Mouse (Mus musculus): ENCODE data around the gene Lrp5. TPM values are rescaled to one million over a fixed set of nuclear protein-coding genes. Genes with fewer than 3 reads are reported as not detected.

Gene Lrp5
- polyA plus RNA-seq, 1 experiment from 2014 or later: 7.1 TPM

DNA sequence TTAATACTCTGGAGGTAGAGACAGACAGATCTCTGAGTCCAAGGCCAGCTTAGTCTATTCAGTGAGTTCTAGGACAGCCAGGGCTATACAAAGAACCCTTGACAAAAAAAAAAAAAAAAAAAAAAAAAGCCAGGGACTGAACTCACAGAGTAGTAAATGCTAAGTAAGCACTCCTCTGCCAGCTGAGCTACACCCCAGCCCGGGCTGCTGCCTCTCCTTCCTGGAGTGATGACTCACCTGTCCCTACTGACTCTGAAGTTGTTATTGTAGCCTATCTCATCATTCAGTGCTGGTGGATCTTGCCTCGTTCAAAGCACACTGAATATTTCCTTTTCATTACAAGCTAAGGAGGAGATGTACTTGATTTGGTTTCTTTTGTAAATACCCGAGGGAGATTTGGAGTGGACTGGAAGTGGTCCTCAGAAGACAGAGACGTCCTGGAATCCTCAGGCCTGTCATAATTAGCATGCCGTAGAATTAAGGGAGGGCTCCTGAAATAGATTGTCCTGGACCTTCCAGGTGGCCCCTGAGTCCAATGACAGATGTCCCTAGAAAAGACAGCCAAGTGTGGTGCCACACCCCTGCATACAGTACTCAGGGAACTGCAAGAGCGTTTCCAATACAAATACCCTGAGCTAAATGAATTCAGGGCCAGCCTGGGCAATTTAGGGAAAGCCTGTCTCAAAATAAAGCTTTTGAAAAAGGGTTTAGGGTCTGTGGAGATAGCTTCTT is 6.2 kb upstream of the Lrp5 start:
- H3K9ac ChIP-seq: no peak overlapping the region
- H3K27me3 ChIP-seq: no peaks in the 10 kb centered on the region
- H3K4me1 ChIP-seq: peaks cover 6% of the 10 kb centered on the region
- H3K27ac ChIP-seq: no peak overlapping the region
- H3K4me3 ChIP-seq: no peak overlapping the region
- no peak for ATAC-seq (ENCODE audit: insufficient number of reproducible peaks, insufficient read depth, low FRiP score, low TSS enrichment)
- H3K4me2 ChIP-seq (replicated peaks): no peak overlapping the region
- H3K36me3 ChIP-seq: no peaks in the 10 kb centered on the region
- 73% methylated on average over 6 of the region's 6 CpGs for WGBS
- H3K9me3 ChIP-seq: no peaks in the 10 kb centered on the region

DNA sequence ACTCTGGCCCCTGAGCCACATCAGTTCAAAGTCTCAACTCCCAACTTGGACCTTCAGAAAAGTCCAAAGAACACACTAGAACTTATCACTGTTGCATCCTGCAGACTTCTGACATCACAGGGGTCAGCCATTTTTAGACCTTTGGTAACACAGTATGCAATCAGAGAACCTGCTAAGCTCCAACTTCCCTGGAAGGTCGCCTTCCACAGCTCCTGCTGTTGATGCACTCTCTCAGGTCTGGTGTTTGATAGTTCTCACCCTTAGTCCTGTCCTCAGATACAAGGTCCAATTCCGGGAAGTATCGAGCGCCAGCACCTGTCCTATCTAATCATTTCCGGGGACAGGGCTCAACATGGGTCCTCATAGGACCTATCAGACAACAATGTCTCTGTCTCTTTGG is 5.0 kb upstream of the Lrp5 start:
- Histone ChIP-seq H3K4me1 (peaks cover 15% of the 10 kb centered on the region), H3K27me3 (no peaks in the 10 kb centered on the region), H3K4me3 (no peak overlapping the region), H3K27ac (no peak overlapping the region), H3K4me2 (replicated peaks) (no peak overlapping the region), H3K36me3 (no peaks in the 10 kb centered on the region), H3K9ac (no peak overlapping the region), H3K9me3 (no peaks in the 10 kb centered on the region)
- WGBS: 90% methylated on average over 5 of the region's 5 CpGs
- no peak for ATAC-seq (ENCODE audit: insufficient number of reproducible peaks, insufficient read depth, low FRiP score, low TSS enrichment)

GRCm38 (mm10) chr19:3687676-3688171 is 1.4 kb upstream of the Lrp5 start:
- H3K27ac ChIP-seq: 0 out of 2 replicates have a peak overlapping the region, but pooled peaks have one; percentile 46
- no peak overlapping the region; the same call in 1 of the 2 replicates for H3K4me2 ChIP-seq (replicated peaks)
- H3K9ac ChIP-seq: no peak overlapping the region
- no peaks in the 10 kb centered on the region for H3K27me3 ChIP-seq
- ATAC-seq (ENCODE audit: insufficient number of reproducible peaks, insufficient read depth, low FRiP score, low TSS enrichment): peak; percentile 56; the same call in 1 of the 2 replicates
- no peaks in the 10 kb centered on the region for H3K36me3 ChIP-seq
- H3K9me3 ChIP-seq: no peaks in the 10 kb centered on the region
- 14% methylated on average over 5 of the region's 5 CpGs for WGBS
- H3K4me1 ChIP-seq: peaks cover 37% of the 10 kb centered on the region
- H3K4me3 ChIP-seq: no peak overlapping the region

- Histone ChIP-seq H3K4me1 (peaks cover 53% of the 10 kb centered on the region), H3K9ac (peak overlapping the region; percentile 97), H3K9me3 (no peaks in the 10 kb centered on the region), H3K4me3 (peak overlapping the region; percentile 93), H3K4me2 (replicated peaks) (peak overlapping the region; percentile 78), H3K27ac (peak overlapping the region; percentile 84), H3K36me3 (no peaks in the 10 kb centered on the region), H3K27me3 (no peaks in the 10 kb centered on the region)
- no peak for ATAC-seq (ENCODE audit: insufficient number of reproducible peaks, insufficient read depth, low FRiP score, low TSS enrichment)
- WGBS: under 1% methylated on average over 45 of the region's 45 CpGs
Observed at GRCm38 (mm10) chr19:3685611-3686214, 651 bp downstream of the Lrp5 start.

- Histone ChIP-seq H3K4me1 (peaks cover 54% of the 10 kb centered on the region), H3K9ac (peak overlapping the region; percentile 97), H3K4me2 (replicated peaks) (peak overlapping the region; percentile 78), H3K27me3 (no peaks in the 10 kb centered on the region), H3K4me3 (peak overlapping the region; percentile 93), H3K9me3 (no peaks in the 10 kb centered on the region), H3K36me3 (no peaks in the 10 kb centered on the region), H3K27ac (peak overlapping the region; percentile 84)
- 0 out of 2 replicates have a peak, but pooled peaks have one; percentile 17 for ATAC-seq (ENCODE audit: insufficient number of reproducible peaks, insufficient read depth, low FRiP score, low TSS enrichment)
- 4% methylated on average over 11 of the region's 11 CpGs for WGBS
Observed at GRCm38 (mm10) chr19:3684957-3685580, 1.3 kb downstream of the Lrp5 start.

DNA sequence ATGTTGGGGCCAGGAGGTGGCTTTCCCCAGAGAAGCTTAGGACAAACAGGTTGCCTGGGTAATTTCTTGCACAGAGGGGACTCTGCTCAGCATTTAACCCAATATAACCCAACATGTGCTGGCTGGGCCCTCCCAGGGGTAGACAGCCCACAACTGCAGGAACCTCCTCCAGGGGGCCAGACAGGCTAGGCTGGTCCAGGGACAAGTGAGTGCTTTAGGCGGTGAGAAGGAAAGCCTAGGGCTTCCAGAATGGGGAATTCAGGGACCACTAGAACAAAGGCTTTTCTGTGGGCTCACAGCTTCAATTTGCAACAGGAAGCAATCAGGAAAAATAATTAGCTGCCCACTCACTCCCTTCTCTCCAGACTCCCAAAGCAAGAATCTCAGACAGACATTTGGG is 1.9 kb downstream of the Lrp5 start:
- peak overlapping the region; percentile 97; the same call in 1 of the 2 replicates for H3K9ac ChIP-seq
- H3K4me3 ChIP-seq: peak overlapping the region; percentile 93
- peak overlapping the region; percentile 78 for H3K4me2 ChIP-seq (replicated peaks)
- no peak for ATAC-seq (ENCODE audit: insufficient number of reproducible peaks, insufficient read depth, low FRiP score, low TSS enrichment)
- H3K4me1 ChIP-seq: peaks cover 54% of the 10 kb centered on the region
- H3K36me3 ChIP-seq: no peaks in the 10 kb centered on the region
- 12% methylated on average over 1 of the region's 1 CpGs for WGBS
- peak overlapping the region; percentile 84 for H3K27ac ChIP-seq
- no peaks in the 10 kb centered on the region for H3K27me3 ChIP-seq
- no peaks in the 10 kb centered on the region for H3K9me3 ChIP-seq

- Histone ChIP-seq H3K4me3 (no peak overlapping the region), H3K9me3 (no peaks in the 10 kb centered on the region), H3K9ac (no peak overlapping the region), H3K4me2 (replicated peaks) (0 out of 2 replicates have a peak overlapping the region, but pooled peaks have one; percentile 0), H3K27ac (peak overlapping the region; percentile 61), H3K27me3 (no peaks in the 10 kb centered on the region), H3K4me1 (peaks cover 39% of the 10 kb centered on the region), H3K36me3 (no peaks in the 10 kb centered on the region)
- WGBS: 45% methylated on average over 13 of the region's 13 CpGs
- ATAC-seq (ENCODE audit: insufficient number of reproducible peaks, insufficient read depth, low FRiP score, low TSS enrichment): no peak
Observed at GRCm38 (mm10) chr19:3681310-3681934, 4.9 kb downstream of the Lrp5 start.

DNA sequence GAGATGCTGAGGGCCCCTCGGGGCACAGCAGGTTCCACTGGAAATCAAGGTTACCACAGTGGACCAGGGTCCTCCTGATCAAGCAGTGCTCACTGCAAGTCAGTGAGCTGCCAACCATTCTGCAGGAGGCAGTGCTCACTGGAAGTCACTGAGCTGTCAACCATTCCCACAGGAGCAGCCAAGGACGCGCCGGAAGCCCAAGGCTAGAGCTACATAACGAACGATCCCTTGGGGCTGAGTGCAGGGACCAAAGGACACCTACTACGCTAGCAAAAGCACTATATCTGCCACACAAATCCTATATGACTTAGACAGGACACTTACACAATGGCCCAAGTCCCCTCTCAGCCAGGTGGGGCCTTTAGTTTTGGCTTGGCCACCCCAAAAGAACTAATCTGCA is 5.6 kb downstream of the Lrp5 start:
- no peaks in the 10 kb centered on the region for H3K36me3 ChIP-seq
- H3K4me3 ChIP-seq: no peak overlapping the region
- peaks cover 39% of the 10 kb centered on the region for H3K4me1 ChIP-seq
- 89% methylated on average over 7 of the region's 7 CpGs for WGBS
- H3K9ac ChIP-seq: no peak overlapping the region
- ATAC-seq (ENCODE audit: insufficient number of reproducible peaks, insufficient read depth, low FRiP score, low TSS enrichment): no peak
- H3K9me3 ChIP-seq: no peaks in the 10 kb centered on the region
- peak overlapping the region; percentile 61; the same call in 1 of the 2 replicates for H3K27ac ChIP-seq
- no peak overlapping the region for H3K4me2 ChIP-seq (replicated peaks)
- H3K27me3 ChIP-seq: no peaks in the 10 kb centered on the region

- ATAC-seq (ENCODE audit: insufficient number of reproducible peaks, insufficient read depth, low FRiP score, low TSS enrichment): no peak
- Histone ChIP-seq H3K4me2 (replicated peaks) (no peak overlapping the region), H3K9me3 (0 out of 2 replicates have a peak, but pooled peaks cover 4% of the 10 kb centered on the region), H3K36me3 (peaks cover 27% of the 10 kb centered on the region), H3K27me3 (no peaks in the 10 kb centered on the region), H3K9ac (no peak overlapping the region), H3K4me1 (peaks cover 12% of the 10 kb centered on the region), H3K4me3 (no peak overlapping the region), H3K27ac (no peak overlapping the region)
- WGBS: 86% methylated on average over 8 of the region's 8 CpGs
Observed at GRCm38 (mm10) chr19:3674122-3674855, 12.1 kb downstream of the Lrp5 start.

DNA sequence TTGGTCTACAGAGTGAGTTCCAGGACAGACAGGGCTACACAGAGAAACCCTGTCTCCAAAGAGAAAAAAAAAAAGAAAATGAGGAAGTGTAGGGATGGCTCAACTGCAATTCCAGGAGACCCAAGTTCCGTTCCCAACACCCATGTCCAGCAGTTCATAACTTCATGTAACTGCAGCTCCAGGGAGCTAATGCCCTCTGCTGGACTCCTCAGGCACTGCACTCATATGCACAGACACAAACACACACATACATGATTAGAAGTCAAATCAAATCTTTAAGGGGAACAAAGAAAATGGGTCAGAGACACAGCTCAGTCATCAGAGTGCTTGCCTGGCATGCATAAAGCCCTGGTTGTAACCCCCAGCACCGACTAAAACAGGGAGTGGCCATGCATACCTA is 13.2 kb downstream of the Lrp5 start:
- Histone ChIP-seq H3K4me3 (no peak overlapping the region), H3K9me3 (0 out of 2 replicates have a peak, but pooled peaks cover 4% of the 10 kb centered on the region), H3K27ac (no peak overlapping the region), H3K9ac (no peak overlapping the region), H3K27me3 (no peaks in the 10 kb centered on the region), H3K4me1 (peaks cover 24% of the 10 kb centered on the region), H3K36me3 (peaks cover 27% of the 10 kb centered on the region), H3K4me2 (replicated peaks) (no peak overlapping the region)
- no peak for ATAC-seq (ENCODE audit: insufficient number of reproducible peaks, insufficient read depth, low FRiP score, low TSS enrichment)
- 99% methylated on average over 2 of the region's 2 CpGs for WGBS

- 21% methylated on average over 13 of the region's 13 CpGs for WGBS
- 0 out of 2 replicates have a peak overlapping the region, but pooled peaks have one; percentile 2 for H3K4me2 ChIP-seq (replicated peaks)
- H3K9ac ChIP-seq: no peak overlapping the region
- 0 out of 2 replicates have a peak, but pooled peaks cover 4% of the 10 kb centered on the region for H3K9me3 ChIP-seq
- no peak overlapping the region for H3K4me3 ChIP-seq
- no peaks in the 10 kb centered on the region for H3K27me3 ChIP-seq
- H3K4me1 ChIP-seq: peaks cover 57% of the 10 kb centered on the region
- H3K36me3 ChIP-seq: peaks cover 27% of the 10 kb centered on the region
- peak overlapping the region; percentile 72 for H3K27ac ChIP-seq
- peak; percentile 47 for ATAC-seq (ENCODE audit: insufficient number of reproducible peaks, insufficient read depth, low FRiP score, low TSS enrichment)
Observed at GRCm38 (mm10) chr19:3669100-3669499, 17.3 kb downstream of the Lrp5 start.
